Mouse (Mus musculus): ENCODE measurements around the gene Sap30l. TPM values are rescaled to one million over a fixed set of nuclear protein-coding genes. Genes with fewer than 3 reads are reported as not detected.

The Sap30l gene
- polyA plus RNA-seq, 1 experiment: 21.0 TPM

DNA sequence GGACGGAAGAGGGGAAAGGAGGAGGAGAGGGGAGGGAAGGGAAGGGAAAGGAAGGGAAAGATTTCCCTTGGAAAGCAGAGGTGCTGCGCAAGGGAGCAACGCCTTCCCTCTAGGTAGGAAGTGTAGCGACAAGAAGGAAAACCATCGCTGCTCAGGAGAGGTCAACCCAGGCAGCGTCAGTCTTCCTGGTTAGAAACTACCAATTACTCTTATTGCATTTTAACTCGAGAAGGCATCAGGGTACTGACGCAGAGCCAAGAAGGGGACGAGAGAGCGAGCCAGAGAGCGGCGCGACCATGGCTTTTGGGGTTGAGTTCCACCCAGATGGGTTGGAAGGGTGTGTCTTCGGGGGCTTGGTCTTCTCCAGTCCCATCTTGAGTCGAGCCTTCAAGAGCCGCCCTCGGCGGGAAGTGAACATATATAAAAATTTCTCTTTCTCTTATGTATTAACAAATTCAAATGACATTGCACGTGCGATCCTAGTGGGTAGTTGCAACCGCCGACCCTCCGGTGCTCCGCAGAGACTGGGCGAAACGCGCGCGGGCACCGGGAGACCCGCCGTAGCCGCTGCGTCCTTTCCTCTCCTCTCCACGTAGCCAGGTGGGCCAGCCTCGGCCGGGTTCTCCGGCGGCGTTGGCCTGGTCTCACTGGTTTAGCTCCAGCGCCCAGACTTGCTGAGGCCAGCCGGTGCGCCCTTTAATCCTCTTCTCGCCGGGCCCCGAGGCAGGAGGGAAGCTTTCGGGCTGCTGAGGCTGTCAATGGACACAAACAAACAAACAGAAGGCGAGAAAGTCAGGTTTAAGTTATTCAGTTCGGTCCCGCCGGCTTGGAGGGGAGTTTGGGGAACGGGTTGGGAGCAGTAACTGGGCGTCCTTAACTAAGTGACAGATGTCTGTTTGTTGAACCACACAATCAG lies 27.8 kb downstream of the Sap30l start:
- Histone ChIP-seq H3K4me3 (ENCODE audit: insufficient read depth, low read length) (no peak overlapping the region), H3K4me1 (ENCODE audit: control insufficient read depth, insufficient read depth, low read length) (no peaks in the 10 kb centered on the region), H3K27ac (ENCODE audit: insufficient read depth, low read length) (no peak overlapping the region)
- TF ChIP-seq POLR2A (IDR thresholded peaks at IDR 0.05; ENCODE audit: low read depth, low read length): no peak
- no peak for TF ChIP-seq CTCF (IDR thresholded peaks at IDR 0.05; ENCODE audit: borderline replicate concordance, insufficient read depth, low read length)

DNA sequence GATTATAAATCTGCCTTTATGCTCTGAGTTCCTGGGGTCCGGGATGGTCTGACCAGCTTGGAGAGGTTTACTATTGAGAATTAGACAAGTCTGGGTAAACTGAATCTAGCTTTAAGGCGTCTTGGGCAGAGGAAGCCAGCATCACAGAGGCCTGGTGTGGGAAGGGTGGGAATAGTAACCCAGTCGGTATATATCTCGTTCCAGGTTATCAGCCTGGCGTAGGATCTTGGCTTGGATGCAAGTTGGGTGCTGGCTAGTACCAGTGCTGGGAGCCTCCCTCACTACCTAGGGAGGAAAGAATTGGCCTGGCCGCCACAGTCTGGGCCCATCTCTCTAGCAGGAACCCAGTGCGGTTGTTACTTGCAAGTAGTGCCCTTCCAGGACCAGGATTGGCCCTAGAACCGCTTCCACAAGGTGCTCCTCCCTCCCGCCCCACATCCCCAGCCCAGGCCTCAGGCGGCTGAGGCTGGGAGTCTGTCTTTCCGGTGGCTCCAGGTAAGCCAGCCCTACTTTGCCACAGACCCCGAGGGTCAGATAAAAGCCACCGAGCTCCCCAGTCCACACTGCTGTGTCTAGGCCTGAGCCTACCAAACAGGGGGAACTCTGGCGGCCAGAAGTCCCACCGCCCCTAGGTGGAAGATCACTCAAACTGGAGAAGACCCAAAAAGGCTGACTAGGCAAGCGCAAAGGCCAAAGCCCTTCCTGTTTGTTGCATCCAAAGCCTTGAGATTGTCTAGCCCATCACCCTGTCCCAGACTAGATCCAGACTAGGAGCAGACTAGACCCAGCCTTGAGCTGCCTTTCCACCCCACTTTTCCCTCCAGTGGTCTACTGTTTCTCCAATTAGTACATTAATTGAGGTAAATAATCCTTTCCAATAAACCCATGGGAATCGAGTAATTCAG lies 28.7 kb downstream of the Sap30l start:
- H3K27ac ChIP-seq (ENCODE audit: insufficient read depth, low read length): no peak overlapping the region
- H3K4me1 ChIP-seq (ENCODE audit: control insufficient read depth, insufficient read depth, low read length): no peaks in the 10 kb centered on the region
- TF ChIP-seq CTCF (IDR thresholded peaks at IDR 0.05; ENCODE audit: borderline replicate concordance, insufficient read depth, low read length) (no peak), POLR2A (IDR thresholded peaks at IDR 0.05; ENCODE audit: low read depth, low read length) (no peak)
- no peak overlapping the region for H3K4me3 ChIP-seq (ENCODE audit: insufficient read depth, low read length)

DNA sequence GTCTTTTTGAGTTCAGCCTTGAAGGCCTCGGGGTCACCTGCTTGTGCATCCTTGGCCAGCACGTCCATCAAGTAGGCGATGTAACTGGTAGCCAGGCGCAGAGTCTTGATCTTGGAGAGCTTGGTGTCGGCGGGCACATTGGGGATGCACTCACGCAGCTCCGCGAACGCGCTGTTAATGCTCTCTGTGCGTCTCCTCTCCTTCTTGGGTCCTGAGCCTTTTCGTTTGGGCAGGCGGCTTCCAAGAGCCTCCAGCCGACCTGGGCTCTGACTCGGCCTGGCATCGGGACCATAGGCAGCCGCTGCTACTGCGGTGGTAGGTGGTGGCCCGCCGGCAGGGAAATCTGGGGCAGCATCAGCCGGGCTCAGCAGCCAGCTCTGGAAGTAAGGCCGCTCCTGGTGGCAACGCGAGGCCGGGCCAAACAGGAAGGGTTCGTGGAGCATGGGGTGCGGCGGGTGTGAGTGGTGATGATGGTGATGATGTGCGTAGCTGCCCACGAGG lies 29.9 kb downstream of the Sap30l start:
- no peak for TF ChIP-seq CTCF (IDR thresholded peaks at IDR 0.05; ENCODE audit: borderline replicate concordance, insufficient read depth, low read length)
- Histone ChIP-seq H3K4me3 (ENCODE audit: insufficient read depth, low read length) (no peak overlapping the region), H3K4me1 (ENCODE audit: control insufficient read depth, insufficient read depth, low read length) (no peaks in the 10 kb centered on the region), H3K27ac (ENCODE audit: insufficient read depth, low read length) (no peak overlapping the region)

DNA sequence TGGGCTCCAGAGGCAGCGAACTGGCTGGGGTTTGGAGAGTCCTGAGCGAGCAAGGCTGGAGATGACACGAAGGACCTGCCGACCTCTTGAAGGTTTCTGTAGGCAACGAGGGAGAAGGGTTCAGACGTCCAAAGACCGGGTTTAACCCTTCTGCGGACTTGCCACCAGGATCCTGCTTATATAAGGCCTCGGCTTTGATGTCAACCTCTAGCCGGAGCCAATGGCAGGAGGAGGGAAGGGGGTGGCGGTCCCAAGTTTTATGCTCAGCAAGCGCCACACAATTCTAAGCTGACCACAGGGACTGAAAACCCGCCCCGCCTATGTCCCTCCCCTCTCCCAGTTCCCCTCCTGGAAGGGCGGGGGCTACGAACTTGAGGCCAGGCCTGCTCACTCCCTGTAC lies 30.4 kb downstream of the Sap30l start:
- Histone ChIP-seq H3K4me1 (ENCODE audit: control insufficient read depth, insufficient read depth, low read length) (no peaks in the 10 kb centered on the region), H3K4me3 (ENCODE audit: insufficient read depth, low read length) (no peak overlapping the region), H3K27ac (ENCODE audit: insufficient read depth, low read length) (no peak overlapping the region)
- TF ChIP-seq POLR2A (IDR thresholded peaks at IDR 0.05; ENCODE audit: low read depth, low read length) (no peak), CTCF (IDR thresholded peaks at IDR 0.05; ENCODE audit: borderline replicate concordance, insufficient read depth, low read length) (no peak)

DNA sequence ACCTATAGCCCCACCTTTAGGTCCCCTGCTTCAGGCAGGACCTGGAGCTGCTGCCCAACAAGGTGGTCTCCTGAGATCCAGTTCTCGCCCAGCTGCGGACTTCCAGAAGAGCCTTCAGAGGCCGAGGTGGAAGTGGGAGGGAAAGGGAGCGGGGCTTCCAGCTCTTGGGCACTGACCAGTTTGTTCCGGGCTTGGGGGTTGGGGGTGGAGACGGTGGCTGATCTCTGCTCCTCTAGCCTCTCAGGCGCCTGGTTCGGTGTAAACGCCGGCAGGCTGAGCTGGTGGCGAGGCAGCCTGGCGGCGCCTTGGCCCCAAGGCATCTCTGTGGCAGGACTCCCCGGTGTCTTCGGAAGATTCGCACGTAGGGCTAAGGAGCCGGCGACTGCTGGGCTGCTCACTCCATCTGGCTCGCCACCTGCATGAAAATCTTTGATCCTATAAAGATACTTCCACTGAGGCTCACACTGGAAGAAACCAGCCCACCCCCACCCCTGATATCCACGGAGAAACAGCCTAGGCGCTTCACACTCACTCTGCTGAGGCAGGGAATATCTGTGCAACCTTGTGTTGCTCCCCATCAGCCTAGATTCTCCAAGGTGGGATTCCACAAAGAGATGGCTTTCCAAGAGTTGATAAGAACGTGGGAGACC lies 31.2 kb downstream of the Sap30l start, which contains the start of gene Hand1:
Gene Hand1 (minus strand): TSS at position 267 of the 650 bp plus-strand sequence.
- Histone ChIP-seq H3K4me3 (ENCODE audit: insufficient read depth, low read length) (no peak within 1 kb of the TSS), H3K27ac (ENCODE audit: insufficient read depth, low read length) (no peak within 1 kb of the TSS), H3K4me1 (ENCODE audit: control insufficient read depth, insufficient read depth, low read length) (no peaks in the 10 kb centered on the region)

DNA sequence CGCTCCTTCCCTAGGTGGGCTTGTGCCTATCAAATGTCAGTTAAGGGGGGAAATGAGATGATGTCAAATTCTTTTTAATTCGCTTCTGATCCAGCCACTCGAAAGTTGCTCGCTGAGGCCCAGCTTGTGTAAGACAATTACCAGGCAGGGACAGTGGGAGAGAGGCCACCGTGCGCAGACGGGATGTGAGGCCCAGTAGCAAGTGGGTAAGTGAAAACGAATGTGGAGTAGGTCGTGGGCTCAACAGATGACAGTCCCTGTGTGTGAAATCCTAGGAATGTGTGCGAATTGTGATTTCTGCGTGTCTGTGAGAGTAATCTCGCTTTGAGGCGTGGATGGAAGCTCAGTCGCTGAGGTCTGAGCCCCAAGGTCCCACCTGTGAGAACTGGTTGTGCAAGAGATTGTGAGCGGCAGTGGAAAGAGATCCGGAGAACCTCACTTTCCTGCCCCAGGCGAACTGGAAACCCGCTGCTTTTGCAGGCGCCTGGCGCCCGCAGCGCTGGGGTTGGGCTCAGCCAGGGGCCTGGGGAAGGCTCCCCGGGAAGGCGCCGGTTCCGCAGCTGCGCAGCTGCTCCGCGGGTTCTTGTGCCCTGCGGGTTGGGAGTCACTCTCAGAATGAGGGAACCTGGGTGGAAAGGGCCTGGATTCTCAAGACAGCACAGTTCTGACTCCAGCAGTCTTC lies 32.0 kb downstream of the Sap30l start:
- Histone ChIP-seq H3K4me3 (ENCODE audit: insufficient read depth, low read length) (no peak overlapping the region), H3K27ac (ENCODE audit: insufficient read depth, low read length) (no peak overlapping the region), H3K4me1 (ENCODE audit: control insufficient read depth, insufficient read depth, low read length) (no peaks in the 10 kb centered on the region)
- no peak for TF ChIP-seq CTCF (IDR thresholded peaks at IDR 0.05; ENCODE audit: borderline replicate concordance, insufficient read depth, low read length)
- no peak for TF ChIP-seq POLR2A (IDR thresholded peaks at IDR 0.05; ENCODE audit: low read depth, low read length)

More for the DNA sequence above, 31.2 kb downstream of the Sap30l start, which contains the start of gene Hand1:
- no peak for TF ChIP-seq POLR2A (IDR thresholded peaks at IDR 0.05; ENCODE audit: low read depth, low read length)
- no peak for TF ChIP-seq CTCF (IDR thresholded peaks at IDR 0.05; ENCODE audit: borderline replicate concordance, insufficient read depth, low read length)

DNA sequence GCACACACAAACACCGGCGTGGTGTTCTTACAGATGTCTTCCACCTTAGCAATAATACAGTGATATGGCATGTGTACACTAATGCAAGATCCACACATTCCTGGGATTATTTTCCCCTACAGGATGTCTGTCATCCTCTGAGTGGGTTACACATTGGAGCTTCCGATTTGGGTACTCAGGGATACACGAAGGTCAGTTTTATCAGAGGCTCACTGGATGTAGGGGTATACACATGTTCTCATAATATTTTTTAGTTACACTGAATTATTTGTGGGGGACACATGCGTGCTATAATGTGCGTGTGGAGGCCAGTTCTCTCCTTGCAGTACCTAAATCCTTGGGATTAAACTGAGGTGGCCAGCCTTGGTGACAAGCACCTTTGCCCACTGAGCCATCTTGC lies 32.6 kb downstream of the Sap30l start:
- Histone ChIP-seq H3K4me3 (ENCODE audit: insufficient read depth, low read length) (no peak overlapping the region), H3K27ac (ENCODE audit: insufficient read depth, low read length) (no peak overlapping the region), H3K4me1 (ENCODE audit: control insufficient read depth, insufficient read depth, low read length) (no peaks in the 10 kb centered on the region)
- TF ChIP-seq CTCF (IDR thresholded peaks at IDR 0.05; ENCODE audit: borderline replicate concordance, insufficient read depth, low read length): no peak
- TF ChIP-seq POLR2A (IDR thresholded peaks at IDR 0.05; ENCODE audit: low read depth, low read length): no peak

DNA sequence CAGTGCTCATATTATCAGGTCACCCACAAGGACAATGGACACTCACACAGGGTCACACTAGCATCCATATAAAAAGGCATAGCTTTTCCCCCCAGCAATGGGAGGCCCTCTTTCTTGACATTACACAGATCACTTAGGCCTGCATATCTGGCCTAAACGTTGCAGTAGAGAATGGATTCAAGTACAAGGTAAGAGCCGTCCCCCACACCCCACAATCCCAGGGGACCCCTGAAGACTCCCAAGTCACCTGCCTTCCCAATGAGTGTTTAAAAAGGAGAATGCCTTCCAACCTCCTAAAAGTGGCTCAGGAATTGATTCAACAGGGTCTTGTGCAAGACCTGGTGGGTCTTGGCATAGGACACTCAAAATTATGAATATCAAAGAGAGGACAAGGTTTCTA lies 33.9 kb downstream of the Sap30l start:
- Histone ChIP-seq H3K4me1 (ENCODE audit: control insufficient read depth, insufficient read depth, low read length) (no peaks in the 10 kb centered on the region), H3K4me3 (ENCODE audit: insufficient read depth, low read length) (no peak overlapping the region), H3K27ac (ENCODE audit: insufficient read depth, low read length) (no peak overlapping the region)
- TF ChIP-seq POLR2A (IDR thresholded peaks at IDR 0.05; ENCODE audit: low read depth, low read length) (no peak), CTCF (IDR thresholded peaks at IDR 0.05; ENCODE audit: borderline replicate concordance, insufficient read depth, low read length) (no peak)

DNA sequence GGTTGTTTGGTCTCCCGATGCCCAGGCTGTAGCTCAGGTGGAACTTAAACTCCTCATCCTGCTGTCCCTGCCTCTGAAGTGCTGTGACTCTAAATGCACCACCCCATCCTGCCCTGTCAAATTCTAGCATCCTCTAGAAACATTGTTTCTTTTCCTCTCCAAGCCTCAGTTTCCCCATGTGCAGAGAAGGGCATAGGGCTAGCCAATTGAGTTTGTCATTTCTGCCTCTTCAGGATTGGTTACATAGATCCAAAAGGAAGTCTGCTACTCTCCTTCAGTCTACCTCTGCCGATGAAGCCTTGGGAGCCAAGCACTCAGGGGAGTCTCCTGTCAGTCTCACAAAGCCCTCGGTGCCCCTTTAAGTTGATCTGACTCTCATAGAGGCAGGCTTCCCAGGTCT lies 34.5 kb downstream of the Sap30l start:
- Histone ChIP-seq H3K4me1 (ENCODE audit: control insufficient read depth, insufficient read depth, low read length) (no peaks in the 10 kb centered on the region), H3K27ac (ENCODE audit: insufficient read depth, low read length) (no peak overlapping the region), H3K4me3 (ENCODE audit: insufficient read depth, low read length) (no peak overlapping the region)
- TF ChIP-seq CTCF (IDR thresholded peaks at IDR 0.05; ENCODE audit: borderline replicate concordance, insufficient read depth, low read length): no peak
- TF ChIP-seq POLR2A (IDR thresholded peaks at IDR 0.05; ENCODE audit: low read depth, low read length): no peak

Measured in embryonic fibroblast, embryonic 13.5 days (primary cell).